Mouse (Mus musculus) spleen, adult 2 months (tissue): Measurements from ENCODE around the gene D1Ertd622e.

Experiments
- CTCF ChIP-seq: fragments of 200-500 bp; IDR thresholded peaks from 2 replicates; pipeline ENCODE4 v1.5.1; 2011; ENCODE audit warnings: mild to moderate bottlenecking, inconsistent platforms; ENCODE audit not compliant: insufficient read depth, insufficient read length, insufficient replicate concordance; ENCODE audit errors: extremely low read depth
- POLR2A ChIP-seq: fragments of 200-500 bp; IDR thresholded peaks from 2 replicates; pipeline ENCODE4 v1.6.1; 2011; ENCODE audit warnings: low read depth, low read length, inconsistent platforms

- no peak for TF ChIP-seq CTCF
- TF ChIP-seq POLR2A = no peak
These were observed 62.8 kb downstream of the D1Ertd622e start for GRCm38 (mm10) chr1:97599101-97599500.
